Mouse (Mus musculus) megakaryocyte, embryonic 14.5 days (primary cell): ENCODE measurements around the gene Ttpal. TPM values are rescaled to one million over a fixed set of nuclear protein-coding genes. Genes with fewer than 3 reads are reported as not detected.
A peak's percentile ranks its signal among the peaks of the same experiment; 100 is the strongest.

ENCODE experiments used
- H3K27me3 ChIP-seq: replicated peaks from 2 replicates; pipeline ENCODE3; 2012; ENCODE audit warnings: inconsistent platforms
- H3K36me3 ChIP-seq: replicated peaks from 2 replicates; pipeline ENCODE3; 2012; ENCODE audit warnings: low read length, inconsistent platforms, mixed read lengths
- H3K4me1 ChIP-seq: 2 replicates; pipeline ENCODE4 v1.6.1; 2012; ENCODE audit warnings: inconsistent platforms
- H3K4me3 ChIP-seq: replicated peaks from 2 replicates; pipeline ENCODE3; 2012; ENCODE audit warnings: moderate library complexity, mild to moderate bottlenecking, inconsistent platforms
- H3K9me3 ChIP-seq: 2 replicates; pipeline ENCODE4 v1.6.1; 2012; ENCODE audit warnings: inconsistent platforms
- FLI1 ChIP-seq: IDR thresholded peaks from 2 replicates; pipeline ENCODE4 v1.6.1; 2012; ENCODE audit warnings: low read length, inconsistent platforms, mixed read lengths
- GATA1 ChIP-seq: IDR thresholded peaks from 3 replicates; pipeline ENCODE4 v1.6.1; 2012; ENCODE audit warnings: mixed read lengths, low read length, inconsistent platforms, borderline replicate concordance
- polyA plus RNA-seq: library from polyadenylated mRNA; stranded (reverse); fragments of >175 nt; gene quantifications from 2 replicates; pipeline ENCODE4 v1.2.3, GENCODE M21; 2012; ENCODE audit warnings: low replicate concordance; ENCODE audit not compliant: insufficient read depth

Ttpal gene
- 5.6 and 12.6 TPM in 2 replicates for polyA plus RNA-seq

- Histone ChIP-seq H3K4me1 (peaks cover 74% of the 10 kb centered on the region), H3K27me3 (no peaks in the 10 kb centered on the region)
- TF ChIP-seq GATA1, result no peak
- TF ChIP-seq FLI1, result no peak; the same call in 1 of the 2 replicates
Observed at GRCm38 (mm10) chr2:163602101-163602971, at the start of gene Ttpal. Ttpal (plus strand) TSS chr2:163602314.

DNA sequence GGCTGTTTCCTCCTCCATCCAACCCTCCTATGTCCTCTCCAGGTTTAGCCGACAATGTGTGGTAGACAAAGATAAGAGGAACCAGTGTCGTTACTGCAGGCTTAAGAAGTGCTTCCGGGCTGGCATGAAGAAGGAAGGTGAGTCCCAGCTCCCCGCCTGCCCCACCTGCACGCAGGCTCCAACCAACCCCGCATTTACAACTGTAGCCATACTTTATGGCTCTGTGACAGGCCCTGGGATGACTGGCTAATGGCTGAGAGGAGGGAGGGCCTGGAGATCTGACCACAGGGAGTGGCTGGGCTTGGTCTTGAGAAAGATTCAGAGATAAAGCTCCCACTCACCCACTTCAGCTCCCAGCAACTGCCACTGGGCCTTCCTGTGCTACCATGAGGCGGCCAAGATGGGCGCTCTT is 49.6 kb upstream of the Ttpal start:
- Histone ChIP-seq H3K27me3 (peaks cover 63% of the 10 kb centered on the region), H3K9me3 (no peaks in the 10 kb centered on the region), H3K36me3 (no peaks in the 10 kb centered on the region), H3K4me1 (peaks cover 24% of the 10 kb centered on the region), H3K4me3 (no peak overlapping the region)
- TF ChIP-seq FLI1 (no peak), GATA1 (no peak)

More at GRCm38 (mm10) chr2:163602101-163602971, at the start of gene Ttpal:
- H3K4me3 ChIP-seq, result peak within 1 kb of the TSS; percentile 94
- peaks cover 16% of the 10 kb centered on the region for H3K36me3 ChIP-seq
- H3K9me3 ChIP-seq, result no peaks in the 10 kb centered on the region

GRCm38 (mm10) chr2:163554425-163554982 is 47.6 kb upstream of the Ttpal start:
- H3K27me3 ChIP-seq, result peaks cover 70% of the 10 kb centered on the region
- H3K36me3 ChIP-seq, result no peaks in the 10 kb centered on the region
- TF ChIP-seq FLI1 (no peak), GATA1 (no peak)
- no peaks in the 10 kb centered on the region for H3K9me3 ChIP-seq
- peaks cover 25% of the 10 kb centered on the region for H3K4me1 ChIP-seq
- no peak overlapping the region for H3K4me3 ChIP-seq

- Histone ChIP-seq H3K4me1 (peaks cover 25% of the 10 kb centered on the region), H3K9me3 (no peaks in the 10 kb centered on the region), H3K27me3 (peaks cover 65% of the 10 kb centered on the region)
Observed at GRCm38 (mm10) chr2:163554996-163555395, 47.1 kb upstream of the Ttpal start.

GRCm38 (mm10) chr2:163555417-163555816 is 46.7 kb upstream of the Ttpal start:
- TF ChIP-seq FLI1 (no peak), GATA1 (no peak)
- H3K4me3 ChIP-seq, result no peak overlapping the region
- H3K27me3 ChIP-seq, result peaks cover 67% of the 10 kb centered on the region
- H3K9me3 ChIP-seq, result no peaks in the 10 kb centered on the region
- H3K36me3 ChIP-seq, result no peaks in the 10 kb centered on the region
- H3K4me1 ChIP-seq, result peaks cover 25% of the 10 kb centered on the region

More at GRCm38 (mm10) chr2:163554996-163555395, 47.1 kb upstream of the Ttpal start:
- TF ChIP-seq FLI1 (no peak), GATA1 (no peak)
- Histone ChIP-seq H3K4me3 (no peak overlapping the region), H3K36me3 (no peaks in the 10 kb centered on the region)

- Histone ChIP-seq H3K4me3 (no peak overlapping the region), H3K27me3 (peaks cover 61% of the 10 kb centered on the region), H3K4me1 (peaks cover 11% of the 10 kb centered on the region), H3K9me3 (no peaks in the 10 kb centered on the region), H3K36me3 (no peaks in the 10 kb centered on the region)
- TF ChIP-seq FLI1 (no peak), GATA1 (no peak)
Observed at GRCm38 (mm10) chr2:163558548-163558947, 43.6 kb upstream of the Ttpal start.

DNA sequence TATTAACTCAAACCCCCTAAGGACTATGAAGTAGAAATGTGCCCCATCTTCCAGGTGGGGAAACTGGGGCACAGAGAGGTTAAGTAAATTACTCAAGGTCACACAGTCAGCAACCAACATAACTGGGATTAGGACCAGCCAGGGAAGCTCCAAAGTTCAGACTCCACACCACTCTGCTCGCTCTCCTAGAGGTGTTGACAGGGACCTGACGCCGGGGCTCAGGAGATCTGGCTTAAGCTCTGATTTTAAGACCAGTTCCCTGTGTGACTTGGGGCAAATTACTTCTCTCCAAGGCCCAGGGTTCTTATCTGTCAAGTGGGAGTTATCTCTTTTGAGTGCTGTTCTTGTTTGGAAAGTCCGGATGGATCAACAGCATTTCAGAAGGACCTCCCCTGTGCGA is 42.9 kb upstream of the Ttpal start:
- H3K4me3 ChIP-seq, result no peak overlapping the region
- TF ChIP-seq GATA1 (no peak), FLI1 (no peak)
- no peaks in the 10 kb centered on the region for H3K9me3 ChIP-seq
- H3K36me3 ChIP-seq, result no peaks in the 10 kb centered on the region
- peaks cover 11% of the 10 kb centered on the region for H3K4me1 ChIP-seq
- peaks cover 60% of the 10 kb centered on the region for H3K27me3 ChIP-seq

DNA sequence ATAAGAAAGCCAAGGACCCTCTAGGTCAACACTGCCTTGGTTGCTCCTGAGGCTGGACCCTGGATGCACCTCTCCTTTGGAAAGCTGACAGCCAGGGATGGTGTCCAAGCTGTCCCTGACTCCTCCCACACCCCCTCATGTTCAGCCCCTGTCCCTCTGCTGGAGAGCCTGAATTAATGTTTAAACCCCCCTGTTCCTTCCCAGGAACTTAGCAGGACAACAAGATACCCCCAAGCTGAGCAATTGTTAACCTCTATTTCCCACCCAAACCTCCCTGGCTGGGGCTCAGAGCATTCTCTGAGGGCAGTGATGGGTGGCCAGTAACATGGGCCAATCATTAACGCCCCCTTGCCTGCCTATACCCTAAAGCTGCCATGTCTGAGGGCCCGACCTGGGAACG is 41.9 kb upstream of the Ttpal start:
- TF ChIP-seq GATA1 (no peak), FLI1 (no peak)
- H3K36me3 ChIP-seq, result no peaks in the 10 kb centered on the region
- no peak overlapping the region for H3K4me3 ChIP-seq
- no peaks in the 10 kb centered on the region for H3K9me3 ChIP-seq
- H3K27me3 ChIP-seq, result peaks cover 53% of the 10 kb centered on the region
- peaks cover 11% of the 10 kb centered on the region for H3K4me1 ChIP-seq

DNA sequence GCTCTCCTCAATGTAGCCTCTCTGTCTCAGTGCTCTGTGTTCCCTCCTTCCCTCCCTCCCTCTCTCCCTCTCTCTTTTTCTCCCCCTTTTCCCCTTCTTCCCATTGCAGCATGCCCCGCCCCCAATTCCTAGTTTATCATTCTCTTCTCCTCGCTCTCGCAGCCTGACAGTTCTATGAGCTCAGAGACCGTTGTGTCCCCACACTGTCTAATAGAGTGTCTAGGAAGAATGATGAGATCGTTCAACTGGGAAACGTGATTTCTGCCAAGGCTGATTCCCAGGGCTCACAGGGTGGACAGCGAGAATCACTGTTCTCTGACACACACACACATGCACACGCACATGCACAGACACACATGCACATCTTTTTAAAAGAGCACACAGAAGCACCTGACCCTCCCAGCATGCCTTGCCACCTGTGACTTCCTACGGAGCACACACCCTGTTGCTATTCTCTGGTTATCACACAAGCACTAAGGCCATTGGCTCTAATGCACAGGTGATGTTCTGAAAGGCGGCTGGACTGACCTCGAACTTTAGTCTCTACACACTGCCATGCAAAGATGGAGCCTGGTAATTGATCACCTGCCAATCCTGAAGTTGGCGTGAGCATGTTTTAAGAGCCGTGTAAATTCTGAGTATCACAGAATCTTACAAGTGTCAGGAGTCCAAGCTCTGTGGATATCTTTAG is 40.7 kb upstream of the Ttpal start:
- H3K9me3 ChIP-seq, result no peaks in the 10 kb centered on the region
- no peak overlapping the region for H3K4me3 ChIP-seq
- H3K27me3 ChIP-seq, result peaks cover 52% of the 10 kb centered on the region
- TF ChIP-seq GATA1 (no peak), FLI1 (no peak)
- H3K4me1 ChIP-seq, result peaks cover 11% of the 10 kb centered on the region
- no peaks in the 10 kb centered on the region for H3K36me3 ChIP-seq
